Mouse (Mus musculus): ENCODE measurements around the gene Slc29a1.

The Slc29a1 gene

DNA sequence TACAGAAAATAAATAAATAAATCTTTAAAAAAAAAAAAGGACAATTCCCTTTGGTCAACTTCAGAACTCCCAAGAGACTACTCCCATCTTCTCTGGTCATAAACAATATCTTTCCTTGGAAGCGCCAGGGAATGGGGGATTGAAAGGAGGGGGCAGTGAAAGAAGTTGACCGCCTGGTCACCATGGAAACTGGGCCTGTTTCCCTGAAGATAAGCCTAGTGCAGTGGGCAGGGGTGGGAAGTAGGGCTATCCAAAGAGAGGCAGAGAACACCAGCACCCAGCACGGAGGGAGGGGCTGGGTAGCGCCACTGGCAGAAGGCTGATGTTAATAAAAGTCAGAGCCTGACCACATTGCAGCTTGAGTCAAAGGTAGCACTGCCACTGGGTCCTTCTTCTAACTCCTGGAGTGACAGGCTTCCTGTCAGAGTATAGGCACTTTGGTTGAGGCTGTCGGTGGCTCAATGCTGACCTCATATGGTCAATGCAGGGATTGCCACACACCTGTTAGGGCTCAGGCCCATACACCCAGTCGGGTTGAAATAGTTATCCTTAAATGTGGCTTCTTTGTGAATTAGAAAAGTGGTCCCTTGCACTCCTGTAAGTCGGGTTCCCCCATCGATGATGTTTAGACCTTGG, 47.5 kb downstream of the Slc29a1 start:
- DNase-seq (ENCODE audit: low spot score in 2 of 2), result peak; percentile 82 to 90

DNA sequence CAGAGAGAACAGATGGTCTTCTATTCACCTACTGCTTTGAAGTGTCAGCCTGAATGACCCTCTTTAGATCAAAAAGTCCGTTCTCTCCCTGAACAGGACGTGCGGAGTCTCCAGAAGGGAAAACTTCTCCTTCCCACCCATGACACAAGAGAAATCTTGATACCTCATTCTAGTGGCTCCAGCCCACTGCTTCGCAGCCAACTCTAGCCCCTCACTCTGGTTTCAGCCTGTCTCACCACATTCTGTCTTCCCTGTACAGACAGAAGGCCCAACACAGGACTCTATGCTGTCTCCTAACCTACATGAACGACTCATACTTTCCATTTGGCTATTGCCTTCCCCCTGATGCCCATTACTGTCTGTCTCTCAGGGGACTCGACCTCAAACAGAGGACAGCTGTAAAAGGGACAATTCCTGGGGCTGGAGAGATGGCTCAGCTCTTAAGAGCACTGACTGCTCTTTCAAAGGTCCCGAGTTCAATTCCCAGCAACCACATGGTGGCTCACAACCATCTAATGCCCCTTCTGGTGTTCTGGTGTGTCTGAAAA, 48.1 kb downstream of the Slc29a1 start:
- no peak for DNase-seq (ENCODE audit: low spot score in 2 of 2)

DNA sequence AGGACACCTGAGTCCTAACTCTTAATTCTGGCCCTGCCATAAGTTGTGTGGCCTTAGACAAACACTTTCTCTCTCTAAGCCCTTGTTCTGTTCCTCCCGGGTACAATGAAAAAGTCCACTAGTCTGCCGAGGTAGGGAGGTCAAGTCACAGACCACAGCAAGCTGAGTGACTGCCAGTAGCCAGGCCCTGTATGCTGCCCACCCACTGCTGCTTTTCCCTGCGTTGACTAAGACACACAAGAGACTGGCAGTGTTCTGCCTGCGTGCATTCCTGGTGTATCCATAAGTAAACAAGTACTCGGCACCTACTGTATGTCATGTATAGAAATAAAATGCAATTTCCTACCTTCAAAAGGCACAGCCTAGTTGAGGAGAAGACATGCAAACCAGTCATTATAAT, 49.2 kb downstream of the Slc29a1 start:
- no peak for DNase-seq (ENCODE audit: low spot score in 2 of 2)

DNA sequence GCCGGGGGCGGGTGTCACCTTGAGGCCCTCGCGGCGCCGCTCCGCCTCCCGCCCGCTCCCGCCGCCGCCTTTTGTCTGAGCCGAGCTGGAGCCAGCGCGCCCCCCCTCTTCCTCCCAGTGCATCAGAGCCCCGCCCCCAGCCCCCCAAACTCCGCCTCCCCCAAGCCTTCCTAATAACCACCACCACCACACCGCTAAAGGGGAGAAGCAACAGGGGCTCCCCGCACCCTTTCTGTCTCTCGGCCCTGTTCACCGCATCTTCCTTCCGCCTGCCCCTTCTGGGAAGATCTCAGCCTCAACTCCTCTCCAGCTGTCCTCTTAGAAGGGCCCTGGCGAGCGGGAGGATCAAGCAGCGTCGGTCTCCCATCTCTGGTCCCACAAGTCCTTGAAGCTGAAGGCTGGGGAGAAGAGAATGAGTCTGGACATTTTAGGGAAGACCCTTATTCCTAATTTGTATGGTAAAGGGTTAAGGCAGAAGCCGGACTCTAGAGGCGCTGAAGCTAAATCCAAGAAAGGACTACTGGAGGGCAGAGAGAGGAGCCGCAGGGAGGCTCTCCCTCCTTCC, 49.7 kb downstream of the Slc29a1 start, which contains the start of gene Tmem151b:
Gene Tmem151b (minus strand): TSS at position 61 of the 565 bp plus-strand sequence.
- DNase-seq (ENCODE audit: low spot score in 2 of 2), result no peak

DNA sequence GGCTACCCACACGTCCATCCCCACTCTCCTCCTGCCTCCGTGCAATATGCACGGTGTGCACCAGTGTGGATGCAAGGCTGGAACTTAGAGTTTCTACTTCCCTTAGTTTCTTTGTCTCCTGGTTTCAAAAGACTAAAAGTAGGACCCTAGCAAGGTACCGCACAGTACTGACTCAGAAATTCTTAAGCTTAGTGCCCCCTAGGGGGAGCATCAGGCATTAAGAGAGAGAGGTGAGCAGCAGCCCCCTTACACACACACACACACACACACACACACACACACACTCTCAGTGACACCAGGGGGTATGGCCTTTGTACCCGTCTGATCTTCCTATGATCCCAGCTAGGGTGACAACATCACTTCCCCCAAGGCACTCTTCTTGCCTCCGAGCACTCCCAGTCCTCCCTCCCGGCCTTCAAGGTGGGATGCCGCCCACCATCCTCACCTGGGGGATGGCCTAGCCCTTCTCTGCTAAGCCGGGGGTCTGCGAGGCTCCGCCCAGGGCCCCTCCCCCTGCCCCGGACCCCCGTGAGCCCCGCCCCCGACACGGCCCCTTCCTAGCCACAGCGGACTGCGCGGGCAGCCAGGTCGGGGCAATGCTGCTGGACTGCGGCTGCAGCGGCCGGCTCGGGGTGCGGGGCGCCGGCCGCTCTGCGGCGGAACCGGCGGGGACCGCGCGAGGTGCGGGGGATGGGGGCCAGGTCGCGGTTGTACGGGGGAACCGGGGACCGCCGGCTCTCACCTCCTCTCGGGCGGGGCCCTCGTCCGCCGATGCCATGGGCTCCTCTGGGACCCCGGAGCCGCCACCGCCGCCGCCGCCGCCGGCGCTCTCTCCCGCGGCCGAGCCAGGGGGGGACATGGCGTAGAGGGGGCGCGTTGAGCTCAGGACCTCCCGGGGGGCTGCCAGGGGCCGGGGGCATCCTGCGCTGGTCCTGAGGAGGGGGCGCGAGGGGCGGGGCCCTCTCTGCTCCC, 50.6 kb downstream of the Slc29a1 start:
- DNase-seq (ENCODE audit: low spot score in 2 of 2), result no peak

DNA sequence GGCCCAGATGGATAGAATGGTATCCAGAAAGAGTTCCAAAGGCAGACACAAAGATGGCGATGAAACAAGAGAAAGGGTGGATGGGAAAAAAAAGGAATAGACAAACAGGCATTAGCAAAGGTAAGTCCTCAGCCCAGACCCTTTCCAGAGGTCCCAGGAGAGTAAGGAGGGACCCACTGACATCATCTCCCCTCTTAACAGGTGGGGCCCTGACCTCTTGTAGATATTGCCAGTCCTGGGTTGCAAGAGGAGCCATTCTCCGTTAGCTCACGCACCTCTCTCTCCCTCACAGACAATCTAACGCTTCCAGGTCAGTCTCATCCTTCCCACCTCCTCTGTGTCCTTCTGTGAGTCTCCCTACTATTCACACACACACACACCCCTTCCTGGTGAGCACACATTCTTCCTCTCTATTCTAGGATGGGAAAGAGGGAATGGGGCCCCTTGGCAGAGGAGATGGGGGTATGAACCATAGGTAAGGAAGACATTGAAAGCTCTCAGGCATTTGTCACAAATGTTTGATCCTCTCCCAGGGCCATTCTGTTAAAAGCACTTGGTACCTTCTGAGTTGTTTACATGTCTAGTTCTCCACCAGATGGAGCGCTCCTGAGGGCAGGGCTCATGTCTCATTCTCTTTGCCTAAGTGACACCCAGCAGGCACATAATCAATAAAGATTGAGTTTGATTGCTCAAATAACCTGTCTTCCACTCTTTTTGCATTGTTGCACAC, 51.8 kb downstream of the Slc29a1 start:
- DNase-seq (ENCODE audit: low spot score in 2 of 2), result no peak

DNA sequence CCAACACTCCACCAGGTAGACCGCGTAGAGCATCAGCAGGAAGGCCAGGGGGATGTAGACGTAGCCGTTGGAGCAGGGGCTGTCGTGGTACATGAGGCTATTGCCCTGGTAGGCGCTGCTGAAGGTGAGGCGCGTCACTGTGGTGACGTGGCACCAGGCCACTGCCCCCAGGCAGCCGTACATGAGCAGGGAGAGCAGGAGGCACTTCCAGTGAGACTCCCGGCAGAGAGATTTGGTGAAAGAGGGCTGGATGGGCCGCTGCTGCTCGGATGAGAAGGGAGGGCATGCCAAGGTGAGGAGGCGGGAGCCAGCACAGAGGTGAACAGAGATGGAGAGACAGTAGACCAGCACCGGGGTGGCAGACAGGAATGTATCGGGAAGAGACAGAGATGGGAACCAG, 52.5 kb downstream of the Slc29a1 start:
- no peak for DNase-seq (ENCODE audit: low spot score in 2 of 2)

DNA sequence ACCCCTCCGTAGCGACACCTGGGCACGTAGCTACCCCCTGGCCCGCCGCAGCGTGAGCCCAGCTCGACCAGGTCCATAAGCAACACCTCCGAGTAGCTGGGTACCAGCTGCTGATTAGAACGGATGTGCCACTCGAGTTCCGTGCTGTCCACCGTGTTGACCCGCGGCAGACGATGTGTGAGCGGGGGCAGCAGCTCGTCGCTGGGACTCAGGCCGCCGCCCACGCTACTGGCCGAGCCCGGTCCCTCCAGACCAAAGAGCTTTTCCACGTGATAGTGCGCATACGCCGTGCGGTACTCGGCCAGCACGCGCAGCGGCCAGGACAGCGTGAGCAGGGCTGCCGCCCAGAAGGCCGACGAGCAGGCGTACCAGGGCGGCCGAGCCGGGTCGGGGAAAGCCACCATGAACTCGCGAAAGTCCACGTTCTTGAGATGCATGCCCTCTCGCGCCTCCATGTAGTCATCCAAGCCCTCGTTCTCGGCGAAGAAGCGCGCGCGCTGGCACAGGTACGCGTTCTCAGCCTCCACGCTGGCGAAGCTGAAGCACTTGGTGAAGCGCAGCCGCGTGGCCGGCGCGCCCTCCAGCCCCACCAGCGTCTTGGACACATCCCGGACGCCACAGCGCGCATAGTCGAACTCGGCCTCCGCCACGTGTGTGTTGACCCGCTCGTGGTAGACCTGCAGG, 54.0 kb downstream of the Slc29a1 start:
- no peak for DNase-seq (ENCODE audit: low spot score in 2 of 2)

DNA sequence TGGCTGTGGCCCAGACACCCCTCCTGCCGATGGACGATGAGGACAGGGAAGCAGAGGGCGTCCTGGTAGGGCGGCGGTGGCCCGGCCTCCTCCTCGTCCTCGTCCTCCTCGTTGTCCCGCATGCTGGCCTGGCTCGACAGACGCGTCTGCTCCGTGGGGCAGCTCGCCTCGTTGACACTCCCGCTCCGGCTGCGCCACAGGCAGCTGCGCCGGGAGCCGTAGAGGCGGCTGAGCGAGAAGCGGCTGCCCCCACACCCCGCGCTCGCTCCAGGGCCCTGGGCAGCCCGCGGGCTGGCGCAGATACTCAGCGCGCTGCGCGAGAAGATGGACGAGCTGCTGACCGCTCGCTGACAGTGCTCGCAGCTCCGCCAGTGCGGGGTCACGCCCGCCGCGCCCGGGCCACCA, 54.5 kb downstream of the Slc29a1 start:
- no peak for DNase-seq (ENCODE audit: low spot score in 2 of 2)

DNA sequence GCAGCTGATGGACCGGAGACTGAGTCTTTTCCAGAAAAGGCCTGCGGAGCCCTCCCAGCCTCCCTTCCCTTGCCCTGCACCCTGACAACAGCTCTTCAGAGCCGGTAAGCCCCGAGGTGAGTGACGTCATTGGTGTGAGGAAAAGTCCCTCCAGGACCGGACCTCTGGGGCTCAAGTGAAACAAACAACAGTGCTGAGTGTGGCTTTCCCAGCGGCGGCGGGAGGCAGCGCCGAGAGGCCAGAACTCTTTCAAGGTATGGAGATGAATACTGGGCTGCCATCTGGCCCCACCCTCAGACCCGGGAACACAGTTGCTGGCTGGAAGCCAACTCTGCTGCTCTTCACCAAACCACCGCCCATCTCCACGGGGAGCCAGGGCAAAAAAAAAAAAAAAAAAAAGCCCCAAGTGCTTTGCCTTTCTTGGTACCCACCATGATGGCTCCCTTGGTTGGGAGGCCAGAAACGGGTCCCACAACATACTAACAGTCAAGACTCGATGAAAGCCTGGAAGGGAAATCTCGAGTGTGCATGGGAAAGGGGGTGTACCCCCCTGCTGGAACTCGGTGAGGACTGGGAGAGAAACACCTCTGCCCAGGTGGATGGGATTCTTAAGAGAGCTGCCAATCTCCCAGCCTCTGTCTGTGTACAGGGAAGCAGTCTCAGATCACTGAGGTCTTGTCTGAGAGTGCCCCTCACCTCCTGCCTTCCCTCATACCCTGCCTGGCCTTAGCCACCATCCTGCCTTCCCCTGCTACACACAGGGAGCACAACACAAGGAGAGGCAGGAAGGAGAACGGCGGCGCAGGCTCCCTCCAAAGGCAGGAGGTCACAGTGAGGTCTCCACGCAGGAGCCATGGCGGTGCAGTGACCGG, 55.2 kb downstream of the Slc29a1 start:
- no peak for DNase-seq (ENCODE audit: low spot score in 2 of 2)

DNA sequence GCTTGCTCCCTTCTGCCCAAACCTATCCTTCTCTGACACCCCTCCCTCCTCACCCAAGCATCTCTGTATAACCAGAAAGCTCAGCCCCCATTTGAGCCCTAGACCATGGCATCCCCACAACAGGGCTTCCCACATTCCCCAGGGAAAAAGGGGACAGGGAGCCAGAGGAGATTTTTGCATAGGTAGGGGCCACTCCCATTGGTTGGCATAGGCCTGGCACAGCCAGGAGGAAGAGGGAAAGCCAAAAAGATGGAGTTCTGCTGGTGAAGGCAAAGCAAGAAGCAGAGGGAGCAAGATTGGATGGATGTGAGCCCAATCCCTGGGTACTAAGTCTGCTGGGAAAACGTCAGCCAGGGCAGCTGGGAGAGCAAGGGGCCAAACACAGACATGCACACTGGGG, 56.3 kb downstream of the Slc29a1 start:
- DNase-seq (ENCODE audit: low spot score in 2 of 2), result no peak

DNA sequence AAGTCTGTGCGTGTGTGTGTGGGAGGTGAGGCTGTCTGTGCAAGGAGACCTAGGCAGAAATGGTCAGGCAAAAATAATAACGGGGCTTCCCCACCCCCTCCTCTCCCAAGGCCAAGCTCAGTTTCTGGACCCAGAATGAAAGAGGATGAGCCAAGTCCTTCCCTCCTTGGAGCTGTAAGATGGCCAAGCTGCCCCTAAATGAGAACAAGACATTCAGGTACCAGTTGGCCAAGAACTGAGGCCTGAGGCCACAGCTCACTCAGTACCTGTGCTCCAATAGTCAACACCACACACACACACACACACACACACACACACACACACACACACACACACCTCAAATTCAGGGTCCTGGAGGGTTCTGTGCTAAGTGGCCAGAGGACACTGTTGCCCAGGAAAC, 56.7 kb downstream of the Slc29a1 start:
- DNase-seq (ENCODE audit: low spot score in 2 of 2), result no peak

DNA sequence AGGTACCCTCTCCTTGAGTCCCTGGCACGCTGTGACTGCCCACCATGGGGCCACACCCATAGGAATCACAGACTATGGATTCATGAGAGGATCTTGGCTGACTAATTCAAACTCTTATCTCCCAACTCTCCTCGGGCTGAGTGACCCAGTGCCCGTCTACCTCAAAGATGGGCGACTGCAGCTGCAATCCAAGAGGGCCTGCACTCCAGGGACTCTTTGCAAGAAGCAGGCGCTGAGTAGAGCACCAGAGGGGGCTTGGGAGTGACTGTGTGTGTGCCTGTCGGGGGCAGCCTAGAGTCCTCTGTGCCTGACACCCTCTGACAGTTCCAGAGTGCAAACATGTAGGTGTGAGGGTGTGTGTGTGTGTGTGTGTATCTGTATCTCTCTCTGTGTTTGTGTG, 57.3 kb downstream of the Slc29a1 start:
- DNase-seq (ENCODE audit: low spot score in 2 of 2), result no peak

DNA sequence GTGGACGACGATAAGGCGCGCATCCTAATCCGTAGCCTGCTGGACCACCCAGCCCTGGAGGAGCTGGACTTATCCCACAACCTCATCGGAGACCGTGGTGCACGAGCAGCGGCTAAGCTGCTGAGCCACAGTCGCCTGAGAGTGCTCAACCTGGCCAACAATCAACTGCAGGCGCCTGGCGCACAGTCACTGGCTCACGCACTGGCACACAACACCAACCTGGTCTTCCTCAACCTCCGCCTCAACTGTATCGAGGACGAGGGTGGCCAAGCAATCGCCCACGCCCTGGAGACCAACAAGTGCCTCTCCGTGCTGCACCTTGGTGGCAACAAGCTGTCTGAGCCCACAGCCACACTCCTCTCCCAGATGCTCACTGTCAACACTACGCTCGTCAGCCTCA, 59.7 kb downstream of the Slc29a1 start:
- DNase-seq (ENCODE audit: low spot score in 2 of 2), result no peak

DNA sequence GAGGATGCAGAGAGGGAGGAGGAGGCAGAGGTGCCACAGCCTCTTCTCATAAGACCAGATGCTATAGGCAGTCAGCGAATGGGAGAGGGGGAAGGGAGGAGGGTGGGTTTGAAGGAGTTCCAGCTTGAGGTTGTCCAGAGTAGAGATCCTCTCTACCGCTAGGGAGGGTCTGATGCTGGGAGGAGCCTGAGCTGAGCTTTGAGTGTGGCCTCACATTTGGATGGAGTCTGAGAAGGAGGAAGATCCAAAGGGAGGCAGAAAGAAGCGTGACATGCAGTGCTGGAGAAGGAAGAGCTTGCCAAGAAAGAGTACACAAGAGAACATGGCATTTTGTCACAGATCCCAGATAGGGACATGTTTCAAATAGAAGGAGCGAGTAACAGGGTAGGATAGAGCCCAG, 61.0 kb downstream of the Slc29a1 start:
- DNase-seq (ENCODE audit: low spot score in 2 of 2), result no peak

DNA sequence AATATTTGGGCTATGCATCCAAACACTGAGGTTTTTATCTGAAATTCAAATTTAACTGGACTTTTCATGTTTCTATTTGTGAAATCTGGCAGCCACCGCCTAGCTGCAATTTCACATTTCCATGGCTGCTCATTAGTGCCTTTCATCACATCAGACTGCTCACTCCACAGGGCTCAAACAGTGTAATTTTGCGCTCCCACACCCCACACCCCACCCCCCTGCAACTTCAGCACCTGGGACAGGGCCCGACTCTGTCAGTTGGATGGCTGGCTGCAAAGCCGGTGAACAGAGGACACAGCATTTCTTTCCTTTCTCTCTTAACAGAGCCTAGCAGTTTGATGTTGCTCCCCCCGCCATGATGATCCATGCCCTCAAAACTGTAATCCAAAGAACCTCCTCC, 63.1 kb downstream of the Slc29a1 start:
- DNase-seq (ENCODE audit: low spot score in 2 of 2), result no peak

All from frontal cortex, postnatal 36 days (tissue).